Mouse (Mus musculus) C2C12 (cell line): ENCODE data around the gene Itgb7. TPM values are rescaled to one million over a fixed set of nuclear protein-coding genes. Genes with fewer than 3 reads are reported as not detected.

Experiments used
- H3K27me3 ChIP-seq: one replicate; pipeline ENCODE4 v1.6.1; 2011; ENCODE audit not compliant: control insufficient read depth, insufficient read depth, insufficient read length
- H3K36me3 ChIP-seq: one replicate; pipeline ENCODE4 v1.6.1; 2011; ENCODE audit not compliant: control insufficient read depth, insufficient read depth
- H3K4me3 ChIP-seq: one replicate; pipeline ENCODE4 v1.5.1; 2011; ENCODE audit warnings: mild to moderate bottlenecking, control low read depth; ENCODE audit not compliant: poor library complexity, insufficient read depth, severe bottlenecking
- H3K79me2 ChIP-seq: one replicate; pipeline ENCODE4 v1.6.1; 2011; ENCODE audit not compliant: control insufficient read depth, insufficient read depth
- H3K79me3 ChIP-seq: one replicate; pipeline ENCODE4 v1.6.1; 2011; ENCODE audit warnings: low read depth, control low read depth
- H3ac ChIP-seq: one replicate; pipeline ENCODE3; 2011; ENCODE audit warnings: low read depth; ENCODE audit not compliant: control insufficient read depth, insufficient read length
- CEBPB ChIP-seq: IDR thresholded peaks from one replicate; pipeline ENCODE4 v1.6.1; 2011; ENCODE audit warnings: low read depth, mild to moderate bottlenecking, control low read depth, moderate library complexity
- CTCF ChIP-seq: IDR thresholded peaks from one replicate; pipeline ENCODE4 v1.5.1; 2011; ENCODE audit not compliant: control insufficient read depth, insufficient read depth, insufficient read length
- FOSL1 ChIP-seq: IDR thresholded peaks from one replicate; pipeline ENCODE4 v1.8.0; 2011; ENCODE audit warnings: mild to moderate bottlenecking, low read length; ENCODE audit not compliant: poor library complexity, insufficient read depth, severe bottlenecking
- MAX ChIP-seq: IDR thresholded peaks from one replicate; pipeline ENCODE4 v1.6.1; 2011; ENCODE audit warnings: mild to moderate bottlenecking, control low read depth
- MYOD1 ChIP-seq: IDR thresholded peaks from one replicate; pipeline ENCODE4 v1.6.1; 2011; ENCODE audit warnings: low read depth; ENCODE audit not compliant: control insufficient read depth, insufficient read length
- MYOG ChIP-seq: IDR thresholded peaks from one replicate; pipeline ENCODE4 v1.6.1; 2011; ENCODE audit not compliant: control insufficient read depth, insufficient read length; ENCODE audit errors: extremely low read depth
- USF1 ChIP-seq: IDR thresholded peaks from one replicate; pipeline ENCODE4 v1.6.1; 2011; ENCODE audit warnings: low read depth, mild to moderate bottlenecking, control low read depth, moderate library complexity
- polyA plus RNA-seq: library from polyadenylated mRNA; unstranded; fragments of >200 nt; fragmentation: generic; extraction: Trizol; gene quantifications from one replicate; pipeline ENCODE4 v1.2.1, GENCODE M21; 2012; ENCODE audit warnings: missing spikeins

The Itgb7 gene
- polyA plus RNA-seq, 1 experiment: 58.8 TPM

GRCm38 (mm10) chr15:102273982-102274716, 42.4 kb upstream of the Itgb7 start:
- H3K4me3 ChIP-seq: no peak overlapping the region
- no peaks in the 10 kb centered on the region for H3K27me3 ChIP-seq
- no peak for TF ChIP-seq MAX
- TF ChIP-seq FOSL1: no peak
- no peak for TF ChIP-seq CEBPB
- no peak for TF ChIP-seq MYOD1
- no peak for TF ChIP-seq MYOG
- no peak for TF ChIP-seq CTCF
- TF ChIP-seq USF1: no peak
- no peak overlapping the region for H3ac ChIP-seq
- H3K79me2 ChIP-seq: no peaks in the 10 kb centered on the region
- no peaks in the 10 kb centered on the region for H3K36me3 ChIP-seq
- H3K79me3 ChIP-seq: no peaks in the 10 kb centered on the region

GRCm38 (mm10) chr15:102271441-102271840, 39.7 kb upstream of the Itgb7 start:
- Histone ChIP-seq H3K27me3 (no peaks in the 10 kb centered on the region), H3K79me3 (no peaks in the 10 kb centered on the region), H3K36me3 (no peaks in the 10 kb centered on the region), H3ac (no peak overlapping the region), H3K79me2 (no peaks in the 10 kb centered on the region), H3K4me3 (no peak overlapping the region)
- no peak for TF ChIP-seq MYOD1
- no peak for TF ChIP-seq CTCF
- no peak for TF ChIP-seq FOSL1
- no peak for TF ChIP-seq CEBPB
- TF ChIP-seq USF1: no peak
- no peak for TF ChIP-seq MYOG

GRCm38 (mm10) chr15:102270274-102270960, 38.7 kb upstream of the Itgb7 start, which contains the start of gene Gm9918:
Gm9918 (plus strand) TSS chr15:102270563.
- Histone ChIP-seq H3K79me2 (no peaks in the 10 kb centered on the region), H3K36me3 (no peaks in the 10 kb centered on the region), H3K79me3 (no peaks in the 10 kb centered on the region), H3K4me3 (no peak within 1 kb of the TSS), H3K27me3 (no peaks in the 10 kb centered on the region), H3ac (no peak within 1 kb of the TSS)
- TF ChIP-seq CEBPB (no peak), FOSL1 (no peak), MAX (no peak), USF1 (no peak), CTCF (no peak)

GRCm38 (mm10) chr15:102265548-102265947, 33.8 kb upstream of the Itgb7 start:
- Histone ChIP-seq H3K79me3 (no peaks in the 10 kb centered on the region), H3ac (no peak overlapping the region), H3K27me3 (no peaks in the 10 kb centered on the region), H3K79me2 (no peaks in the 10 kb centered on the region), H3K4me3 (no peak overlapping the region), H3K36me3 (no peaks in the 10 kb centered on the region)
- TF ChIP-seq MYOD1 (no peak), FOSL1 (no peak), USF1 (no peak), CEBPB (no peak), MAX (no peak), MYOG (no peak), CTCF (no peak)

- no peak for TF ChIP-seq MAX
- no peak for TF ChIP-seq CEBPB
- TF ChIP-seq MYOD1: no peak
- TF ChIP-seq FOSL1: no peak
- no peak for TF ChIP-seq MYOG
- no peak for TF ChIP-seq USF1
- TF ChIP-seq CTCF: no peak
Observed at GRCm38 (mm10) chr15:102263037-102263436, 31.3 kb upstream of the Itgb7 start.

More at GRCm38 (mm10) chr15:102263037-102263436, 31.3 kb upstream of the Itgb7 start:
- Histone ChIP-seq H3K79me3 (no peaks in the 10 kb centered on the region), H3K36me3 (no peaks in the 10 kb centered on the region), H3K79me2 (no peaks in the 10 kb centered on the region), H3ac (no peak overlapping the region), H3K27me3 (no peaks in the 10 kb centered on the region), H3K4me3 (no peak overlapping the region)
